Mouse (Mus musculus) embryonic fibroblast, embryonic 13.5 days (primary cell): ENCODE results near the gene Slc26a9.

Source experiments
- CTCF ChIP-seq: IDR thresholded peaks from 2 replicates; pipeline ENCODE4 v1.5.1; 2011; ENCODE audit warnings: mild to moderate bottlenecking, control low read depth, low read length, moderate library complexity, borderline replicate concordance; ENCODE audit not compliant: insufficient read depth
- POLR2A ChIP-seq: IDR thresholded peaks from 2 replicates; pipeline ENCODE4 v1.6.1; 2011; ENCODE audit warnings: low read depth, mild to moderate bottlenecking, control low read depth, low read length, moderate library complexity

DNA sequence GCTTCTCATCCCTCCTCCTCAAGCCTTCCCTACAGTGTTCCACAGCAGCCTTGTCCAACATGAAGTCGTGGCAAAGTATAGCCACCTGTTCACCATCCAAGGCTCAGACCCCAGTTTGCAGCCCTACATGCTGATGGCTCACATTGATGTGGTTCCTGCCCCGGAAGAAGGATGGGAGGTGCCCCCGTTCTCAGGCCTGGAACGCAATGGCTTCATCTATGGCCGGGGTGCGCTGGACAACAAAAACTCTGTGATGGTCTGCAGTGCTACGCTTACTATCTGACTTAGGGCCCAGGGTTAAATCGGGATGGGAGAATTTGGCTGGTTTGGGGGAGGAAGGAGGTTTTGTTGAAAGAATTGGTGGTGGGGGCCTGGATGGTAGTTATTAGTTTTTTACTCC, 57.2 kb downstream of the Slc26a9 start:
- no peak for TF ChIP-seq CTCF
- no peak for TF ChIP-seq POLR2A
